Mouse (Mus musculus) gastrocnemius, postnatal 10 days (tissue): ENCODE measurements around the gene Gm44503. TPM values are rescaled to one million over a fixed set of nuclear protein-coding genes. Genes with fewer than 3 reads are reported as not detected.
A peak's percentile ranks its signal among the peaks of the same experiment; 100 is the strongest.

Experiments
- DNase-seq: peaks from one replicate; pipeline ENCODE4 v3.0.0; 2021; ENCODE audit warnings: mixed read lengths
- total RNA-seq, 2 experiments: library from RNA; stranded (reverse); gene quantifications; 2 replicates each; pipeline ENCODE4 v1.2.3; 2021

The Gm44503 gene
- total RNA-seq, 2 experiments from 2014 or later: not detected

DNA sequence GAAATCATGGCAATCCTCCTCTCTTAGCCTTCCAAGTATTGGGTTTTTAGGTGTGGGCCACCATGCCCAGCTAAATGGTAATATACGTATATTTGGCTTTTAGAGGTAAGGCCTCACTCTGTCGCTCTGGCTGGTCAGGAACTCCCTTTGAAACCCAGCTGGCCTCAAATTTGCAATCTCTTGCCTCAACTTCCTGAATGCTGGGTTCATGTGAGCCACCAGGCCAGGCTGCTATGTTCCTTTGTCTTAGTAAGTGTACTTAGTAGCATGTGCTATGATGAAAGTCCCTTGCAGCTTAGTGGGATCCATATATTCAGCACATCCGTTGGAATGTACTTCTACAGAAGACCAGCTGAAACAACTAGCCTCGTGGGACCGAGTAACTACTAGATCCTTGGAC lies 16.1 kb downstream of the Gm44503 start:
- DNase-seq: no peak

DNA sequence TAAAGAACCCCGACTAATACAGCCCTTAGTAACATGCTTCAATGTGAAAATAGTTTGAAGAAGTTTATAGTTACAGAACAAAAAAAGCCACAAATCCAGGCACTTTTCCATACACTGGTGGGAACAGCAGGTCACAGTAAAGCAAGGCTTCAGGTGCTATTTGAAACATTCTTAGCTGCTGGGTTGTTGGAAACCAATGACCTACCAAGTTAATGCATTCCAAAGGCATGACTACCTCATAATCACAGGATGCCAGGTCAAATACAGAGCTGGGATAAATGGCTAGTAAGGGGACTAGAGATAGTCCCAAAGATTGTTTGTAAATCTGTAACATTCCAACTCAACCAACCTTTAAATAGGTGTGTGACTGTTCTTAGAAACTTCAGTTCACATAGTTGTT lies 16.6 kb downstream of the Gm44503 start:
- DNase-seq: no peak

DNA sequence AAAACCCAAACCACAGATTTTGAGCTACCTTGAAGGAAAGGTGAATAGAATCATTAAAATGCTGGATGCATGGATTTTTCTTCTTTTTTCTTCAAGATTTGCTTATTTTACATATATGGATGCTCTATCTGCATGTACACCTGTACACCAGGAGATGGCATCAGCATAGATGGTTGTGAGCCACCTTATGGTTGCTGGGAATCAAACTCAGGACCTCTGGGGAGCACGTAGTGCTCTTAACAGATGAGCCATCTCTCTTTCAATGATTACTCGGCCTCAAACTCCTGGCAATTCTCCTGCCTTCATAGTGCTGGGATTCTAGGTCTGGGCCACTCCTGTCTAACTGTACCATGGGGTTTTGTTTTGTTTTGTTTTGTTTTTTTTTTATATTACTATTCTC lies 24.4 kb downstream of the Gm44503 start:
- no peak for DNase-seq

DNA sequence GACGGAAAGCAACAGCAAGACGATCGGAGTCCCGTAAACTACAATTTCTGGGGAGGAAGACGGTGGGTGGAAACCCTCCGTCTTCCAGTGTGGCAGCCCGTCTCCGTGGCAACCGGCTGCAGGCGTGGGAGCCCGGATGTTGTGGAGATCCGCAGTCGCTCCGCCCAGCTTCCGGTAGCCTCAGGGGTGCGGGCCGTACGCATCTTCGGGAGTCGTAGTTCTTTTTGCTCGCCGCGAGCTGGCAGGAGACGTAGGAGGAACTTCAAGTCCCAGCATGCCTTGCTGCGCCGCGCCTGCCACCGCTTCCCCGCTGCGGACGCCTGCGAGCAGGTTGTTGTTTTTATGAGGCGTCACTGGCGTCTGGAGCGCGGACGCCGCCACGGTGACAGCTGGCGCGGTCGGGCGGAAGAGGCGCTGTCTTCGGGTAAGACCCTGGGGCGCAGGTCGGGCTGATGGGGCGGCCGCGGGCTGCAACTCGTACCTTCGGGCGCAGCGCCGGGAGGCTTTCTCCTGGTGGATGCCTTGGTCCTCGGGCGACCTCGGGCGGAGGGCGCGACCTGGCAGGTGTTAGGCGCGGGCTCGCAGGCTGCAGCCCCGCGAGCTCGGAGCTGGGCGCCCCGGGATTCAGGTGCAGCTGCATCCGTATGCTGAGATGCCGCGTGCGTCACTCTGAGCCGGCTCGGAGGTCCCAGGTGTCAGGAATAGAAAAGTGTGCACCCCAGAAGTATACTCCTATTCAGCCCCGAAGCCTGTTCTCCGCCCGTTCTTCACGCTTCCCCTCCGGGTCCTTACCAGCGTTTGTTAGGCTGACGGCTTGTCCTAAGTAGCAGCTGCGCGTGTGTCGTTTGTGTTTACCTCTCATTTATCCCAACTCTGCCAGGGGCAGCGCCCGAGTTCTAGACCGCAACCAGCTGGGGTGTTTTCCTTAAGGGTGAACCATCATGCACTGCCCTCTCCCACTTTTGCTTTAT lies 26.9 kb downstream of the Gm44503 start, which contains the start of the genes Ccpg1os and Ccpg1:
Gene Ccpg1os (minus strand): TSS at position 133 of the 971 bp plus-strand sequence.
Gene Ccpg1 (plus strand): TSS at position 180 of the 971 bp plus-strand sequence.
- peak; percentile 92 for DNase-seq

DNA sequence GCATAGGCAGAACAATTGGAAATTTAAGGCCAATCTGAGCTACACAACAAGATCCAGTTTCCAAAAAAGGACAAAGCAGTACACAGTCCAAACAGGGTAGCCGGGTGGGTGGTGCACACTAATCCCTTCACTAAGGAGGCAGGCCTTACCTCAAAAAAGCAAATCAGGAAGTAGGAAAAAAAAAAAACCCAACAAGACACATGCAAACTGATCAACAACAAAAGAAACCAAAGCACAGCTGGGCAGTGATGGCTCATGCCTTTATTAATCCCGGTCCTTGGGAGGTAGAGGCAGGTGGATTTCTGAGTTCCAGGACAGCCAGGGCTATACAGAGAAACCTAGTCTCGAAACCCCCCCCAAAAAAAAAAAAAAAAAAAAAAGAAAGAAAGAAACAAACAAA lies 29.1 kb downstream of the Gm44503 start:
- DNase-seq: no peak

DNA sequence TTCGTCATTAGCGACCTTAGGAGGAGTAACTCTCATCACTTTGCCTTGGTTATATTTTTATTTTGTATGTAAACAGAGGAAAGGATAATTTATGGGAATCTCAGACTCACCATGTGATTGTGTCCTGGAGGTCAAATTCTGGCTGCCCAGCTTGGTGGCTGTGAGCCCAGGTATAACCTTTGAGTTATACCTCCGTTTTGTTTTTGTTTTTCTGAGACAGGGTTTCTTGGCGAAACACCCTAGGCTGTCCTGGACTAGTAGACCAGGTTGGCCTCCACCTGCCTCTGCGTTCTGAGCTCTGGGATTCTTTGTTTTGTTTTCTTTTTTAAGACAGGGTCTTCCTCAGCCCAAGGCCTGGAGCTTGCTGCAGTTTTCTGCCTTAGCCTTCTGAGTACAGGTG lies 30.1 kb downstream of the Gm44503 start:
- no peak for DNase-seq

DNA sequence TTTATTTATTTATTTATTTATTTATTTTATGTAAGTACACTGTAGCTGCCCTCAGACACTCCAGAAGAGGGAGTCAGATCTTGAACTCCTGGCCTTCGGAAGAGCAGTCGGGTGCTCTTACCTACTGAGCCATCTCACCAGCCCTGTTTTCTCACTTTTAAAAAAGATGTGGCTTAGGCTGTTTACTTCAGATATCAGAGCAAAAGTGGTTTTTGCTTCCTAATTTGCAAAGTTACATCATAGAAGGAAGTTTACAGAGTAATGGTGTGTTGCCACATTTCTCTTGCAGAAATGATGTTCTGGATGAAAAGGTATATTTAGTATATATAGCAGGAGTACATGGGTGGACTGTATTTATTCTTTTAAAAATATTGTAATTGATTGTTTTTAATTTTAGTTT lies 32.8 kb downstream of the Gm44503 start:
- no peak for DNase-seq

DNA sequence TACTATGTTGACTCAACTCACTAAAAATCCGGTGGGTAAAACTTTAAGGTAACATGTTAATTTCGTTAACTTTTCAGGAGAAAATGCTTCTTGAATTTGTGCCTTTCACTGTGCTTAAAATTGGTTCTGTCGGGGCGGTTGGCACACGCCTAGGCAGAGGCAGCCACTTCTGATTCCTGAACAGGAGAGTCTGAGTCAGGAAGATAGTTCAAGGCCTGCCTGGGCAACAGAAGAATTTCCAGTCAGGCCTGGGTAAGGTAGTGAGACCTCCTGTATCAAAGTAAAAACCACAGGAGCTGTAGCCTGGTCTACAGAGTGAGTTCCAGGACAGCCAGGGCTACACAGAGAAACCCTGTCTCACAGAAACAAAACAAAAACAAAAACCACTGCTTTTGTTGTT lies 33.9 kb downstream of the Gm44503 start:
- DNase-seq: no peak

DNA sequence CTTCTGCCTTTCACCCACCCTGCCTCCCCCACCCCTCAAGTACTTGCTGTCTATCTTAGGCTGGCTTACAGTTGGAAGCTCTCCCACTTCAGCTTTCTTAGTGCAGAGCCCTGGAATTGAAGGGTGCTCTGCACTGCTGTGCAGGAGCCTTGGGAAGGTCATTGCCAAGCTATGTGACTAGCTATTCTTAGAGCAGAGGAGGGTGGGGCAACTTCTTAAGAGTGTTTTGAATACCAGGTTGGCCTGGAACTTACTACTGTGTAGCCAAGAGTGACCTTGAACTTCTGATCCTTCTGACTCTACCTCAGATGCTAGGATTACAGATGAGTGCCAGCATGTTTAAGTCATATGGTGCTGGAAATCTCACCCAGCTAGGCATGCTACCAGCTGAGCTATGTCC lies 37.5 kb downstream of the Gm44503 start:
- DNase-seq: no peak

DNA sequence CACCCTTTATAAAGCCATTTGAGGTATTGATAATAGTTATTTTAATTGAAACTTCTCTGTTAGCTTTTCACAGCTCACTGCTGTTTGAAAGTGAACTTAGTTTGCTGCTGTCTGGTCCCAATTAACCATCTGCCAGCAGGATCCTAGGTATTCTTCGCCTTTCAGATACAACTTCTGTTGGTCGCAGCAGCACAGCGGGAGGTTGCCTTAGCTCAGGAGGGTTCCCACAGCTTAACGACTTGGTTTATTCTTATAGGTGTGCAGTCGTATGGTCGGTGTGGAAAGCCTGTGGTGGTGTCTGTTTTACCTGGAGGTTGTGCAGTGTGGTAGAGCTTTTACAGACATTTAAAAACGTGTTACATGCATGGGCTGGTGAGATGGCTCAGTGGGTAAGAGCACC lies 38.2 kb downstream of the Gm44503 start:
- DNase-seq: no peak

DNA sequence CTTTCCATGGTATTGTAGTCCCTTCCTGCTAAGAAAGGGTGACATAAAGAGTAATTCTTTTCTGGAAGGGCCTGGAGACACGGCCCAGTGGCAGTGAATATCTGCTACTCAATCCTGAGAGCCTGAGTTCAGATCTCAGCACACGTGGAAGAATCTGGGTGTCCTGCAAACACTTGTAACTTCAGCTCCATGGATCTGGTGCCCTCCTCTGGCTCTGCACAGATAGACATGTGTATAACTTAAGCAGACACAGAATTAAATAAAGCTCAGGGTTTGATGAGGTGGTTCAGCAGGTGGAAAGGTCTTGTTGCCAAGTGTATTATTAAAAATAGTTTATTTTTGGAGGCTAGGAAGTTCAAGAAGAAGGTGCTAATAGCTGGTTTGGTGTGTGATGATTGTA lies 41.8 kb downstream of the Gm44503 start:
- no peak for DNase-seq

DNA sequence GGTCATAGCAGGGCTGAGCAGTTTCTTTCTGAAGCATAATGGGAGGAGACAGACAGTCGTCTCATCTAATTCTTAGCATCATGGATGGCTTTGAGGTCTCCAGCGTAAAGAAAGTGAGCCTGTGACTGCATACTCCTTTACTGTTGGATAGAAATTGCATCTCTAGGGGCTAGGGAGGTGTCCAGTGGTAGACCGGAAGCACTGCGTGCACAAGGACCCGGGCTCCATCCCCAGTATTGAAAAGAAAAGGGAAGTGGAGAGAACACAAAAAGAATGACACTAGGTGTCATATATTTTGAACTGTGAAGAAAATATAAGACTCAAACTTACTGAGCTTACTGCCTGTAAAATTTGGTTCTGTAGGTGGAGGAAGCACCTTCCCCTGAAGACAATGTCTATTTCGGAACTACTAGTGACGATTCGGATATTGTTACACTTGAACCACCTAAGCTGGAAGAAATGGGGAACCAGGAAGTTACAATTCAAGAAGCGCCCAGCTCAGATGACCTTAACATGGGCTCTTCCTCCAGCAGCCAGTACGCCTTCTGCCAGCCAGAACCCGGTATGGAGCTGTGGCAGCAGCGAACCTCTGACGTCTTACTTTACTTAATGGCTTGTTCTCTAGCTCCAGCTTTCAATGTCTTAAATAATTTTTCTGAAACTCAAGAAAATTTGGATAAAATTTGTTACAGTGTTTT lies 42.8 kb downstream of the Gm44503 start:
- DNase-seq: no peak

DNA sequence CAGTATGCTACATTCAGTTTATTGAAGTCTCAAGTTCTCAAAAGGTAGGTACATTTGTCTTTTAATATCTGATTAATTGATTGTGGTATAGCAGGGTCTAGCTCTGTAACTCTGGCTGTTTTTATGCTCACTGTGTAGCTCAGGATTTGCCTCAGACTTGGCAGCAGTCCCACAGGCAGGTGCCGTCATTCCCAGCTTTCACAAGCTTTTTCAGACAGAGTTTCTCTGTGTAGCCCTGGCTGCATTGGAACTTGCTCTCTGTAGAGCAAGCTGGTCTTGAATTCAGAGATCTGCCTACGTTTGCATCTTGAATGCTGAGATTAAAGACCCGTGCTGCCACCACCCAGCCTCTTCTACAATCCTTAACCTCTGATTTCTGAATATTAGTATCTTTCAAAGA lies 43.5 kb downstream of the Gm44503 start:
- DNase-seq: no peak

DNA sequence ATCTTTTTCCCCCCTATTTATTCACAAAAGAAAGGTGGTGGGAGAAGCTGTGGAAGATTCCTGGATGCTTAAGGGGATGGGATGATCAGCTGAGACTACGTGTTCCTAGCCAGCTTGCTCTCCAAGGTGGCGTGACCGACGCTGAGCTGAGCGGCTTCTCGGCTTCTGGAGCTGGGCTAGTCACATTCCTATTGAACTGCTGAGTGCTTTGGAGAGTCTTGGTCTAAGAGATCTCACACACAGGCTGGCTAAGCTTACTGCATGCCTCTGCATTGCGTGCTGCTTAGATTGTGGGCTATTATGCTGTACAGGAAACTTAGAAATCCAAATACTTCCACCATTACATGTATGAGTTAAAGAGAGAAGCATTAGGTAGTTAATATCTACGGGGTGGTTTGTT lies 45.4 kb downstream of the Gm44503 start:
- no peak for DNase-seq

DNA sequence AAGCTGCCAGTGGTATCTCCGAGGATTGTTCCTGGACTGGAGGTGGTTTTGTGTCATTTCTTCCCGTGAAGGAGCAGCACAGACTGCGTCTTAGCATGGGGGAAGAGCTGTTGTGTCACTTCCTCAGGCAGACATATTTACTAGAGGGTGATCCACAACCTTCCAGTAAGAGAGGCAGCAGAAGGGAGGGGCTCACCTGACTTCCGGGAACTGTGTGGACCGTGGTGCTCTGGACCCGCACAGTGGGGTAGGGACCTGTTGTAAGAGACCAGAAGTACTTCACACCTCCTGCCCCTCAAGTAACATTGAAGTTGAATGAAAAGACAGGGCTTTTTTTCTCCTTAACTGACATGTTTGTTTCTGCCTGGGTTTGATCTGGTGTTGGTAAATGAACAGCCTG lies 46.5 kb downstream of the Gm44503 start:
- no peak for DNase-seq

DNA sequence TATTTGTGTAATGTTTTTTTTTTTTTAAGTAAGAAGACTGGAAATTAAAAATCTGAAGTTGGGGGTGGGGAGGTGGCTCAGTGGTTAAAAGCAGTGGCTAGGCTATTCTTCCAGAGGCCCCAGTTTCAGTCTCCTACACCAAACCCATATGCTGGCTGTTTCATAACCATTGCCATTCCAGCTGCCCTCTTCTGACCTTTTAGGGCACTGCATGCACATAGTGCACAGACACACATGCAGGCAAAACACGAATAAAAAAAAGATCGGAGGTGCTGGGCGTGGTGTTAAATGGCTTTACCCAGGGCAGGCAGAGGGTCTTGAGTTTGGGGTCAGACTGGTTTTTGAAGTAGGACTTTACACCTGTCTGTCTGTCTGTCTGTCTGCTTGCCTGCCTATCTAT lies 47.5 kb downstream of the Gm44503 start:
- DNase-seq: no peak

DNA sequence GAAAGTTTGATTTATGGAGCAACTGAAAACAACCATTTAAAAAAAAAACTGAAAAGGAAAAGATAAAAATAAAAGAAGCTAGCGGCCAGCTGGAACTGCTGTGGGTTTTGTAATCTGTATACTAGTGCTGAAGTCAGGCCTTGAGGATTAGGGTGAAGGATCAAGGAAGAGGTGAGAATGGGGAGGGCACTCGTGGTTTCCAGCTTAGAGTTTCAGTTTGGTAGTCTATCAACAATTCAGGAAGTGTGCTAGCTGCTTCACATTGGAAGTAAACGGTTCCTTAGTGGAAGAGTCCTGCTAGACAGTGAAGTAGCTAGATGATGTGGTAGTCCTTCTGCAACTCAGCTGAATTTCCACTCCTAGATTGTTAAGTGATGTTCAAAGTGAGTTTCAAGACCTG lies 49.7 kb downstream of the Gm44503 start:
- no peak for DNase-seq

DNA sequence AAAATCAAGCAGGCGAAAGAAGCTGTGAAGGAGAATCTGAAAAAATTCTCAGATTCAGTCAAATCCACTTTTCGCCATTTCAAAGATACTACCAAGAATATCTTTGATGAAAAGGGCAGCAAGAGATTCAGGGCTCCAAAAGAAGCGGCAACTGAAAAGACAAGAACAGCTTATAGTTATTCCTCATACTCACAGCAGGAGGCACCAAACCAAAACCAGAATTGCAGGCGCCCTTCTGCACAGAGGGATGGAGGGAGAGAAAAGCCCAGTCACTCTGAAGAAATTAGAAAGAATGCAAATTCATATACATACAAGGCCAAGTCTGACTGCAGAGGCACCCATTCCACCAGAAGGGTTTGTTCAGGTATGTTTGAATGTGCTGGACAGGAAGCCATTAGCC lies 54.0 kb downstream of the Gm44503 start:
- DNase-seq: no peak

DNA sequence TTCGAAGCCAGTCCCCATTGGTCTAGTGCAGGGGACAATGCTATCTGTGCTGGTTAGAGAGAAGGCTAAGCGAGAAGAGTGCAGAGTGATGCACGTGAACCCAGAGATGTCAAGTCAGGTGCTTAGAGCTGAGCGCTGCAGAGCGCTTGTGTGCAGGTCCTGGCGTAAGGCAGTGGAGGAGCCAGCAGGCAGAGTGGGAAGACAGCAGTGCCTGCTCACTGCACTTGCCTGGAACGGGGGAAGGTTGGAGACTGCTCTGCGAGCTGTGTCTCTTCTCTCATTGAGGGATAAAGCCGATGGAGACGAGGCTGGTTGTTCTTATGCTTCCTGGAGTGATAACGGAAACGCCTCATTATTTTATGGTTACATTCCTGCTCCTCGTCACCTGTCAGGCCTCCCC lies 56.1 kb downstream of the Gm44503 start:
- no peak for DNase-seq

DNA sequence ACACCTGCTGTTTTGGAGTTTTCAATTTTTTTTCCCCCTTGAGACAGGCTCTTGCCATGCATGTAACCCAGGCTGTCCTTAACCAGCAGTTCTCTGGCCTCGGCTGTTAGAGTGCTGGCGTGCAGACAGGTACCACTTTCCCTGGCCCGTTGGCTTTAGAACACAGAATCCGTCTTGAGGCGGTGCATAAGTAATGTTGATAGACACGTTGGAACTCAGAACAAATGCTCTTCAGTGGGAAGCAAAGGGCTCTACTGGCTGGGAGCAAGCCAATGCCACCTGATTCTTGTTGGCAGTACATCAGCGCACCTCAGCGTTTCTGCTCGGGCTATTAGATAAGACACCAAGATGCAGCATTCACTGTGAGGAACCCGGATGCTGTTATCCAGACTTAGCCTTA lies 61.2 kb downstream of the Gm44503 start:
- DNase-seq: no peak

DNA sequence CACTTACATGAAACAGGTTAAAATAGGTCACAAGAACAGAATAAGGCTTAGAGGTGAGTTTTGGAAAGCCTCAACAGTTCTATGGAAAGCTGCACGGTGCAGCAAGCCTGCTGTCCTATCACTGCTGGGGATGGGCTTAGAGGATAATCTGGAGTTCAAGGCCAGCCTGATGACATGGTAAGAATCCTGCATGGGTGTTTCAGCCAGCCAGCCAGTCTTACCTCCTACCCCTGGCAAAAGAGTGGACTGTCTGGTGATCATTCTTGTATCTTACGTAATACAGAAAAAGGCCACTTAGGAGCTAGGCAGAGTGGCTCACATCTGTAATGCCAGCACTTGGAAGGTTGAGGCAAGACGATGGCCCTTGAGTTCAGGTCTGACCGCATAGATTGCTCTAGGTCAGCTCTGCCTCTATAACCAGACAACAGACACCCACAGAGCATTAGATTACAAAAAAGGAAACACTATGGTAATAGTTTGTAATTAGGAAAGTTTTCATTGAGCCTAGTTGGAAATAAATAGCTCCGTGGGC lies 62.0 kb downstream of the Gm44503 start:
- no peak for DNase-seq

DNA sequence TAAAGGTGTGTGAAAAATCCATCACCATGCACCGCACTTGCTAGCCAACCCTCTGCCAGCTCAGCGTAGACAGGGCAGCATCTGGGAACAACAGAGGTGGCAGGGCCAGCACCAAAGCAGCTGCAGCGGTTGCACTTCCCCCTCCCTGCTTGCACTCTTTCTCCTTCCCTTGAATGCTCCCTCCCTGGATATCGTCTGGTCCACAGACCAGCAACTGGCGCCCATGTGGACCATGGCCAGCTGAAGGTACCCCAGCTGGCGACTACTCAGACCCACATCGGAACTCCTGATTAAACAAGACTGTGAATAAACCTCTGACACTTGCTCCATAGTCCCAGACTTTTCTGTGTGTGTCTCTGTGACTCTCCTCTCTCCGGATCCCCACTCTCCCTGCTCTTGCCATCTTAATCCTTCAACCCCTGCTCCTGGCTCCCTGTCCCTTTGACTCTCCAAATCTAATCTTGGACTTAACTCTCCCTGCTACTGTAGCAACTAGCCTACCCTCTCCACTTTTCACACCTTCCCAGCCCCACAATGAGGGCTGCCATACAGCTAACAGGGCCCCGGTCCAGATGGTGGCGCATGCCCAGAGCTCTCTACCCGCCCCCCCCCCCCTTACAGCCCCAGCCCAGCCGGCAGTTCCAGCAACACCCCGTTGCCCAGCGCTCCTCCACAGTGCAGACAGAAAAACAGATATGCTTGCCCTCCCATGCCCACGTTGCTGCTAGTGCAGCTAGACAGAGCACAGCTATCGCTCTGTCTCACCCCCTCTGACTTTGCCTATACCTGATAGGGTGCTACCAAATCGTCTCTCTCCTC lies 67.4 kb downstream of the Gm44503 start:
- DNase-seq: peak; percentile 26
